Mouse (Mus musculus): Measurements from ENCODE around the gene H2-Ob.

Gene H2-Ob

DNA sequence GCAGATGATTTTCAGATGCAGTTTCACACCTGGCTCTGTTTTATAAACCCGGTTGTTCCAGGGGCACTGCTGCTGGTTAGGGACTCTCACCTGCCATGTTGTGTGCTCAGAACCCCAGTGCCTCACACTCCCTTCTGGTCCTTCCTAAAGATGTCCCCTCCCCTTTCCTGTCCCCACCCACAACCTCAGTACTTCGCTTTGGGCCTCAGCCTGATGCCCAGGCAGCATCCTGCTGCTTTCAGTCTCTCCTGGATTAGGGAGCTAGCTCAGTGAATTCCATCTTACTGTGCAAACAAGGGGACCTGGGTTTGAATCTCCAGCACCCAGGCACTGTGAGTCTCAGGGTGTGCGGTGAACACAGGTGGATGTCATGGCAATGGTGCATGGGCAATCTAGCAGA lies 31.2 kb upstream of the H2-Ob start:
- 84% methylated on average over 3 of the region's 3 CpGs for WGBS

DNA sequence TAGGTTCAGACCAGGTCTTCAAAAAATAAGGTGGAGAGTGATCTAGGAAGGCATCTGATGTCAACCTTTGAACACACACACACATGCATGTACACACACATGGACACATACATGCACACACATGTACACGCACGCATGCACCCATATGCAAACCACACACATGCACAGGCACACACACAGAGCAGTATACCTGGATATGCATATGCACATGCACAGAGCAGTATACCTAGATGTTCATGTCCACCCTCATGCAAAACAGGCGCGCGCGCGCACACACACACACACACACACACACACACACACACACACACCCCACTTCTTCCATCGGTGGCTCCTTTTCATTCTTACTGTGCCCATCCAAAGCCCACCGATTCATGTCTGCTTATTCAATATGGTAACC lies 30.8 kb upstream of the H2-Ob start:
- 95% methylated on average over 9 of the region's 9 CpGs for WGBS

DNA sequence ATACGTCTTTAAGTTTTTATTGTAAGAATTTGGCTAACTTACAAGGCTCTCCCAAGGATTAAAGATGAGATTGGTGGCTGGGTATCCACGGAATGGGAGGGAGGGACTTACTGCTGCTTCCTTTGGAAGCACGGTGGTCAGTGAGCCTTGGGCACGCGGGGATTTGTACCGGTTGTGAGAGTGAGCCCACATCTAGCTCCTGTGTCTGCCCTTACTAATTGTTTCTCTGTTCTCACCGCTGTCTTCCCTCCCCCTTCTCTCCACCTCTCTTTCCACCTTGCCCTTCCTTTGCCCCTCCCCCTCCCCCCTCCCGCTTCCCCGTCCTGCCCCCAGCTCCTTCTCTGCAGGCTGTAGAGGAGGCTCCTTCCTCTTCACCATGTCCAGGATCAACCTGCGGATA lies 30.3 kb upstream of the H2-Ob start:
- WGBS, result 40% methylated on average over 10 of the region's 10 CpGs

DNA sequence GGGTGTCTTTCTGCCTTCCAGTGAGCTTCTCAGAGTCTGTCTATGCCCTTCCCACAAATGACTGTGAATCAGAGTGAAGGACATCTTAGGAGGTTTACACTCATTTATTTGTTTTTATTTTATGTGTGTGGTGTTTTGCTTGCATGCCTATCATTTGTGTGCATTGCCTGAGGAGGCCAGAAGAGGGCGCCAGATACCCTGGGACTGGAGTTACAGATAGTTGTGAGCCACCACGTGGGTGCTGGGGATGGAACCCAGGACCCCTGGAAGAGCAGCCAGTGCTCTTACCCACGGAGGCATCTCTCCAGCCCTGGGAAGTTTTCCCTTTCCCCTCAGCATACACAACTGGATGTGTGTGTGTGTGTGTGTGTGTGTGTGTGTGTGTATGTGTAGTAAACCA lies 29.0 kb upstream of the H2-Ob start:
- 54% methylated on average over 3 of the region's 3 CpGs for WGBS

DNA sequence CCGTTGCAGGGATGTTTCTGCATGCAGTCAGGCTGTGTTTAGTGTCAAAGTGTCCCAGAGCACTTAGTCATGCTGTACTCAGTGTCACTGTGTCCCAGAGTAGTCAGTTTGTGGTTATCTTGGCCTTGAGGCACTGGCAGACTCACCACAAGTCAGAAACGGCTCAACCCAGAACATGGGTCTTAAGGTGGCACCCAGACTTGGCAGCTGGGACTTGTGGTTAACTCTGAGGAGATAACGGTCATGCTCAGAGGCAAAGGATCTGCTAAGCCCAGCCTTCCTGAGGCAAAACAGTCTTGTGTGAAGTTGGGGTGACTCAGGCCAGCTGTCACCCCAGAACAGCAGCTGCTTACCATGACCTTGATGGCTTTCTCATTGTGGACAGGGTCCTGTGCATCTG lies 28.1 kb upstream of the H2-Ob start:
- 85% methylated on average over 3 of the region's 3 CpGs for WGBS

DNA sequence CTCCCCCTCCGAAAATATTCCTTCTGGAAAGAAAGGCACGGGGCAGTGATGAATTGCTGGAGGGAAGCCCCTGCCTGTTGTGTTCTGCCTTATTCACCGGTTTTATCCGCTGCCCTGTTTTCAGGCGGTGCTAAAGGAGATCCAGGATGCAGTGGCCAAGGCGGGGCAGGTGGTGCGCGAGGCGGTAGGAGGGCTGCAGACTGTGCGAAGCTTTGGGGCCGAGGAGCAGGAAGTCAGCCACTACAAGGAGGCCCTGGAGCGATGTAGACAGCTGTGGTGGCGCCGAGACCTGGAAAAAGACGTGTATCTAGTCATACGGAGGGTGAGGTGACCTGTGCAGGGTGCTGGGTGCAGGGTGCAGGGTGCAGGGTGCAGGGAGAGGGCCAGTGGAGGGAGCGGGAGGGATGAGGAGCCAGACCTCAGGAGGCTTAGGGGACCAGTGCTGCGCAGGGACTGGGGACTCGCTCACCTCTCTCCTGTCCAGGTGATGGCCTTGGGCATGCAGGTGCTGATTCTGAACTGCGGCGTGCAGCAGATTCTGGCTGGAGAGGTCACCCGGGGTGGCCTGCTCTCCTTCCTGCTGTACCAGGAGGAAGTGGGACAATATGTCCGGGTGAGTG lies 26.8 kb upstream of the H2-Ob start:
- WGBS, result 52% methylated on average over 23 of the region's 23 CpGs

DNA sequence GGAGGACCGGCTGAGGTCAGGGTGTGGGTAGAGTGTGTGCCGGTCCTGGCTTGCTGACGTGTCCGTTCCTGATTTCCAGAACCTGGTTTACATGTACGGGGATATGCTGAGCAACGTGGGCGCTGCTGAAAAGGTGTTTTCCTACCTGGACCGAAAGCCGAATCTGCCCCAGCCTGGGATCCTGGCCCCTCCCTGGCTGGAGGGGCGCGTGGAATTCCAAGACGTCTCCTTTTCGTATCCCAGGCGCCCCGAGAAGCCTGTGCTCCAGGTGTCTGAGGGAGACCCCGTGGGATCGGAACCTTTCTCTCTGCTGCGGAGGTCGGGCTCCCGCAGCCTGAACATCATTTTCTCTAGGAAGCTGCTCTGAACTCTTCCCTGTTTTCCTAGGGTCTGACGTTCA lies 24.8 kb upstream of the H2-Ob start:
- 60% methylated on average over 21 of the region's 21 CpGs for WGBS

DNA sequence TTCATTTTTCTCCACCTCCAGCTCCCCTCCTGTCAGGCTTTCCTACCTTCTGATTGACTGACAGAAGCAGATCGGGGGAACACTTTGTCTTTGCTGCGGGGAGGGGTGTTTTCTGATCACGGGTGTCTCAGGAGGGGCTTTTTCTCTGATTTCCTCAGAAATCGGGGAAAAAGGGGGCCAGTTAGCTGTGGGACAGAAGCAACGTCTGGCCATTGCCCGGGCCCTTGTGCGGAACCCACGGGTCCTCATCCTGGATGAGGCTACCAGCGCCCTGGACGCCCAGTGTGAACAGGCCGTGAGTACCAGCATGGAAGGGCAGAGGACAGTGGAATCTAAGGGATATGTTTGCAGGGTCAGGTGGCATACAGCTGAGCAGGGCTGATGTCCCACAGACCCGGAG lies 23.5 kb upstream of the H2-Ob start:
- WGBS, result 92% methylated on average over 12 of the region's 12 CpGs

DNA sequence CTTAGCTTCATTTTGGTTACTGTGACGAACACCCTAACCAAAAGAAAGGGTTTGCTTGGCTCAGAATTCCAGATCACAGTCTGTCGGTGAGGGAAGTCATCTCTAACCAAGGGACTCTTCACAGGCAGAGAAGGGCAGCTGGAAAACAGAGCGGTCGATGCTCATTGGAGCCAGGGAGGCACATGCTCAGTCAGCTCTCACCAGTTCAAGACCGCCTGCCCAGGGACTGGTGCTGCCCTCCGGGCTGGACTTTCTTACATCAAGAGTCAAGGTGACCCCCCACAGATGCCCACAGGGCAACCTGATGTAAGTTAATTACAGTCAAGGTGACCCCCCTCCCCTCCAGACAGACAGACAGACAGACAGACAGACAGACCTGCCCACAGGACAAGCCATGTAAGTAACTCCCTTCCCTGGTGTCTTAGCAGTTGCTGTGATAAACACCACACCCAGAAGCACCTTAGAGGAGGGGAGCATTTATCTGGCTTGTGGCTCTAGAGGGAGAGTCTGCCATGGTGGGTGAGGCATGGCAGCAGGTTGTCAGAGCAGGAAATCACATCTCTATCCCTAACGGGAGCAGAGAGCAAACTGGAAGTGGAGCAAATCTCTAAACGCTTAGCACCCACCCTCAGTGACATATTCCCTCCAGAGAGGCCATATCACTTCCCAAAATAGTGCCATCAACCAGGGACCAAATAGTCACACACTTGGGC lies 21.3 kb upstream of the H2-Ob start:
- 88% methylated on average over 8 of the region's 8 CpGs for WGBS

DNA sequence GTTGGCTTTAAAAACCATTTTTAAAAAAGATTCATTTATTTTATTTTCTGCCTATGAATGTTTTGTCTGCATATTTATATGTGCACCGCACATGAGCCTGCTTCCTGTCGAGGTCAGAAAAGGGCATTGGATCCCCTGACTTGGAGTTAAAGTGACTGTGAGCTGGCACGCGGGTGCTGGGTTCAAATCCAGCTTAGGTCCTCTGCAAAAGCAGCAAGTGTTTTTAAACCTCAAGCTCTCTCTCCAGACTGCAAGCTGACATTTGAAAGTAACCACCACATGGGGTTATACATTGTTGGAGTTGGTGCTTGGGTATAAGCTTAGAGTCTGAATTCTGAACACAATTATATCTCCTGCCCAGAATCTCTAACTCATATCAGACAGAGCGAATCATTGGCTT lies 20.7 kb upstream of the H2-Ob start:
- WGBS, result 90% methylated on average over 5 of the region's 5 CpGs

DNA sequence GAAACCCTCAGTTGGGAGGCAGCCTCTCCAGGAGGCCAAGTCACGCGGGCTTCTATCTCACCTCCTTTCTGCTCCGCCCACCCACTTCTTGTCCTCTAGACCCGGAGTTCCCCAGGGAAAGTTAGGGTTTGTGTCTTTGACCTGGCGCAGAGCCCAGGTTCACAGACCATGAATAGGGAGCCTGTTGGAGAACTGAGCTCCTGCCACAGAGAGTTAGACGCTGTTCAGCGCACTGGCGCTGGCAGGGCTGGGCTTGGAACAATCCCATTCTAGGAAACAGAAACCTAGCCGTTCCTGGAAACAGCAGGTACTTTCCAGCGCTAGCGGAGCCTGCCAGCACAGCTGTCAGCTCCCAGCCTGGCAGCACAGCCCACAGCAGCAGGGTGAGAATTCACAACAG lies 20.0 kb upstream of the H2-Ob start:
- 34% methylated on average over 11 of the region's 11 CpGs for WGBS

DNA sequence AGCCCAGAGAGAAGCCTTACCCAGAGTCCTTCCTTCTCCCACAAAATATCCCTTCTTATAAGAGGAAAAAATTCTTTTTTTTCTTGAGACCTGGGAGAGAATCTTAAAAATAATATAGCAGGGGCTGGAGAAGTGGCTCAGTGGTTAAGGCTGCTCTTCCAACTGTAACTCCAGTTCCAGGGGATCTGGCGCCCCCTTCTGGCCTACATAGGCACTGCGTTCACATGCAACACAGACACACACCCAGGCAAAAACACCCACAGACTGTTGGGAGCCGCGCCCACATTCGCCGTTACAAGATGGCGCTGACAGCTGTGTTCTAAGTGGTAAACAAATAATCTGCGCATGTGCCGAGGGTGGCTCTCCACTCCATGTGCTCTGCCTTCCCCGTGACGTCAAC lies 19.6 kb upstream of the H2-Ob start:
- WGBS, result 85% methylated on average over 9 of the region's 11 CpGs

DNA sequence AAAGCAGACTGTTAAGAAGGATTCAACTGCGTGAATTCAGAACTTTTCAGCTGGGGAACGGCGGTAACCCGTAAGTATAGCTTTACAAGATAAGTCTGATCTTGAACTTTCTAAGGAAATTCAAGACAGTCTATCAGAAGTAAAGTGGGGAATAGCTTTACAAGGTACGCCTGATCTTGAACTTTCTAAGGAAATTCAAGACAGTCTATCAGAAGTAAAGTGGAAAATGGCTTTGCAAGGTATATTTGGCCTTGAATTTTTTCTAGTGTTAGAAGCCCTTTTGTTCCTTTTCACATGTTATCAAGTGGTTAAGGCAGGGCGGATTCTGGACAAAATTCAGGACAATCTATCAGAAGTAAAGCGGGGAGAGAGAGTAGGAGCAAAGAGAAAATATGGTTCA lies 18.9 kb upstream of the H2-Ob start:
- 98% methylated on average over 4 of the region's 7 CpGs for WGBS

DNA sequence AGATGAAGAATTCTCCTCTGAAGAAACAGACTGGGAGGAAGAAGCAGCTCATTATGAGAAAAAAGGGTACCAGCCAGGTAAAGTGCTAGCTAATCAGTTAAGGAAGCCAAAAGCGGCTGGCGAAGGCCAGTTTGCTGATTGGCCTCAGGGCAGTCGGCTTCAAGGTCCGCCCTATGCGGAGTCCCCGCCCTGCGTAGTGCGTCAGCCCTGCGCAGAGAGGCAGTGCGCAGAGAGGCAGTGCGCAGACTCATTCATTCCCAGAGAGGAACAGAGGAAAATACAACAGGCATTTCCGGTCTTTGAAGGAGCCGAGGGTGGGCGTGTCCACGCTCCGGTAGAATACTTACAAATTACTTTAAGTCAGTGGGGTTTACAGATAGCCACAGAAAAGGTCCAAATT lies 18.3 kb upstream of the H2-Ob start:
- 95% methylated on average over 9 of the region's 16 CpGs for WGBS

DNA sequence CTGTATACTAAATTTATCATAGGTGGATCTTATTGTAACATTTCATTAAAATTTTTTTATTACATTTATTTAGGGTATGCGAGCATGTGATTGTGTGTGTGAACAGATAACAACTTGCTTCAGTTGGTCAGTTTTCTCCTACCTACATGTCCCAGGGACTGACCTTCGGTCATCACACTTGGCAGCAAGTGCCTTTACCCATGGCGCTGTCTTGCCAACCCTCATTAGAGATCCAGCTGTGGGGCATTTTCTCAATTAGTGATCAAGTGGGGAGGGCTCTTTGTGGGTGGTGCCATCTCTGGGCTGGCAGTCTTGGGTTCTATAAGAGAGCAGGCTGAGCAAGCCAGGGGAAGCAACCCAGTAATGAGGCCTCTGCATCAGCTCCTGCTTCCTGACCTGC lies 13.9 kb upstream of the H2-Ob start:
- WGBS, result 94% methylated on average over 3 of the region's 3 CpGs

DNA sequence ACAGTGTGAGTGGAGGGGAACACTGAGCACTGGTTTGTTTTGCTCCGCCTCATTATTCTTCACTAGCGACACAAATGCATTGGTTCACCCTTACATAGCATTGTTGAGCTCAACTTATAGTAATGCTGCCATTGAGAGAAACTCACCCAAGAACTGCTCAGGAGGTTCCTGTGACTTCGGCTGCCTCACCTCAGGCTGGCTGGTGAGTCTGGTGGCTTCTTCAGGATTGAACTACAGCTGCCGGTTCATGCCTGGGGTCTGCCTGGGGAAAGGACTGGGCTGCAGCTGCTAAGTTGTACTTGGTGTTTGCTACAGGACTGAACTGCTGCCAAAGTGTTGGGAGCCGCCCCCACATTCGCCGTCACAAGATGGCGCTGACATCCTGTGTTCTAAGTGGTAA lies 13.3 kb upstream of the H2-Ob start:
- WGBS, result 97% methylated on average over 8 of the region's 8 CpGs

DNA sequence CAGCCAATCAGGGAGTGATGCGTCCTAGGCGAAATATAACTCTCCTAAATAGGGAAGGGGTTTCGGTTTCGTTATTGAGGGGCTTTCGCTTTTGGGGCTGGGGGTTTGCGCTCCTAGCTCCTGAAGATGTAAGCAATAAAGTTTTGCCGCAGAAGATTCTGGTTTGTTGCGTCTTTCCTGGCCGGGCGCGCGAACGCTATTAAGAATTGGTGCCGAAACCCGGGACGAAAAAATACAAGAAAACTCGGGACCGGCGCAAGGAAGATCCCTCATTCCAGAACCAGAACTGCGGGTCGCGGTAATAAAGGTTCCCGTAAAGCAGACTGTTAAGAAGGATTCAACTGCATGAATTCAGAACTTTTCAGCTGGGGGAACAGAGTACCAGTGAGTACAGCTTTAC lies 12.8 kb upstream of the H2-Ob start:
- WGBS, result 97% methylated on average over 17 of the region's 23 CpGs

DNA sequence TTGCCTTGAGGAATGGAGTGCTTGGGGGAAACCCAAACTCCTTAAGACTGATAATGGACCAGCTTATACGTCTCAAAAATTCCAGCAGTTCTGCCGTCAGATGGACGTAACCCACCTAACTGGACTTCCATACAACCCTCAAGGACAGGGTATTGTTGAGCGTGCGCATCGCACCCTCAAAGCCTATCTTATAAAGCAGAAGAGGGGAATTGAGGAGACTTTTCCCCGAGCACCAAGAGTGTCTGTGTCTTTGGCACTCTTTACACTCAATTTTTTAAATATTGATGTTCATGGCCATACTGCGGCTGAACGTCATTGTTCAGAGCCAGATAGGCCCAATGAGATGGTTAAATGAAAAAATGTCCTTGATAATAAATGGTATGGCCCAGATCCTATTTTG lies 7.7 kb upstream of the H2-Ob start:
- 93% methylated on average over 9 of the region's 9 CpGs for WGBS

DNA sequence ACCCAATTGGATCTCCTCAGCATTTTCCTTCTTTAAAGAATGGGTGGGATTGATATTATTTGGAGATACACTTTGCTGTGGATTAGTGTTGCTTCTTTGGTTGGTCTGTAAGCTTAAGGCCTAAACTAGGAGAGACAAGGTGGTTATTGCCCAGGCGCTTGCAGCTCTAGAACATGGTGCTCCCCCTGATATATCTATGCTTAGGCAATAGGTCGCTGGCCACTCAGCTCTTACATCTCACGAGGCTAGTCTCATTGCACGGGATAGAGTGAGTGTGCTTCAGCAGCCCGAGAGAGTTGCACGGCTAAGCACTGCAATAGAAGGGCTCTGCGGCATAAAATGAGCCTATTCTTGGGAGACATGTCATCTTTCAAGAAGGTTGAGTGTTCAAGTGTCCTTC lies 6.7 kb upstream of the H2-Ob start:
- WGBS, result 90% methylated on average over 7 of the region's 7 CpGs

DNA sequence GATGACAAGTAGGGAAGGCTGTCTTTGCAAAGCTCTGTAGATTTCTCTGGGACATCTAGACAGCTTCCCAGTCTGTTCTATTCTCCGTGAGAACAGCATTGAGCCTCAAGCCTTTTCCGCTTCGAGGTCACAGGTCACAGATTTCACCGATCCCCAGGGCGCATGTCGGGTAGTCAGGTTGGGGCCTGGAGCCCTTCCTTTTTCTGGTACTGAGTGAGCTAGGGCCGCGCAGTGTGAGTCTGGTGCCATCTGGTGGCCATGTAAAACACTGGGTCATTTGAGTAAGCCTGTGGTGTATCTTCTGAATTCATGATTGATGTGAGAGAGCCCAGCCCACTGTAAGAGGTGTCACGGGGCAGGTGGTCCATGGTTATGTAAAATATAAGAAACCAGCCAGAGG lies 3.8 kb upstream of the H2-Ob start:
- WGBS, result 30% methylated on average over 9 of the region's 9 CpGs

DNA sequence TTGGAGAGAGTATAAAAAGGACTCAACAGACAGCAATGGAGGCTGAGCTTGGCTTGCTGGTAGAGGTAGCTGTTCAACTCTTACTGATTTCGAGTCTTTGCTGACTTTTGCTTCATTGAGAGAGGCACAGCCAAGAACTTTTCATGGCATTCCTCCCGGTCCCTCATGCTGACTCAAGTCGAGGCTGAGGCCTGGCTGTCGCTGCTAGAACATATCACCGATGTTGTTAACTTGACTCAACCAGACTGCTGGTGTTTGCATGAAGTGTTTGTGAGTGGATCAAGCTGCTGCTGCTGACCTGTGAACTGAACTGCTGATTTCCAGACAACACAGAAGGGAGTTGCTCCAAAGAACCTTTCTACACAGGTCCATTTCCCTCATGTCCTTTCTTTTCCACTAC lies 2.0 kb upstream of the H2-Ob start:
- WGBS, result 67% methylated on average over 5 of the region's 5 CpGs

DNA sequence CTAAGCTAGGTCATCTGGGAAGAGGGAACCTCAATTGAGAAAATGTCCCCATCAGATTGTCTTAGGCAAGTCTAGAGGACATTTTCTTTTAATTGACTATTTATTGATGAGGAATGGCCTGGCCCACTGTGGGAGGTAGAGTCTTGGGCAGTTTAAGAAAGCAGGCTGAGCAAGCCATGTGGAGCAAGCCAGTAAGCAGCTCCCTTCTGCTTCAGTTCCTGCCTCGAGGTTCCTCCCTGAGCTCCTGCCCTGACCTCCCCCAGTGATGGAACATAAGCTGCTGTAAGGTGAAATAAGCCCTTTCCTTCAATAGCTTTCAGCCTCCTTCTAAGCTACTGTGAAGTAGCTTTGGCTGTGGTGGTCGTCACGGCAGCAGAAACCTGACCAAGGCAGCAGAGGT lies 962 bp upstream of the H2-Ob start:
- WGBS, result 80% methylated on average over 3 of the region's 3 CpGs

DNA sequence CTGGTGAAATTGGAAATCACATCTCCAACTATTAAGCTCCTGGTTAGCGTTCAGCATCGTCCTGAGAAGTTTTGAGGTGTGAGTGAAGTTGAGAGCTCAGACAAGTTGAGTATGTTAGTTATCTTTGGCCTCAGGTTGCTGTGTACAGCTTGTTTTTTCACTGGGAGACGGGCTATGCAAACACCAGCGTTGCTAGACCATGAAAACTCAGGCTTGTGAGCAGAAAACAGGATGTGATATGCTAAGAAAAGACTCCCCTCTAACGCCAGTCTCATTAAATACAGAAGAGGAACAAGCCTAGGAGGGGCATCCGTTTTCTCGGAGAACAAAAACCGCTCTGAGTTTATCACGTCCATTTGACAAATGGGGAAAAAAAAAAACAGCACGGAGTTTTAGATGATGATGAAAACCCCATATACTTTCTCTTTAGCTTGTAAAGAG lies 918 bp downstream of the H2-Ob start:
- 50% methylated on average over 10 of the region's 10 CpGs for WGBS

DNA sequence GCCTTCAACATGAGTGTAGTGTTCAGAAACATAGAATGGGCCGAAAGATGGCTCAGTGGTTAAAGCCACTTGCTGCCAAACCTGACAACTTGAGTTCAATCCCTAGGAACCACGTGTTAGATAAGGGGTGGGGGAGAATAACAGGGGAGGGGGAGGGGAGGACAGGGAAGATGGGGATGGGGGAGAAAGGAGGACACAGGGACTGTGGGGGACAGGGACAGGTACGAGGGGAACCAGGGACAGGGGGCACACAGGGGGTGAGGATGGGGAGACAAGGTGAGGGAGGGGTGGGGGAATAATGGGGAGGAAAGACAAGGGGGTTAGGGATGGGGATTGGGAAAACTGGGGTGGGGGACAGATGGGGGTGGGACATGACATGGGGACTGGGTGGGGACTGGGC lies 1.7 kb downstream of the H2-Ob start:
- 73% methylated on average over 3 of the region's 3 CpGs for WGBS

Measured in cerebral cortex, adult 2 months (tissue).